Mouse (Mus musculus) E14TG2a.4 (cell line): ENCODE measurements at regions not wholly inside any gene's neighbourhood (a gene's known extent, or its start where the extent isn't known, plus 50 kb on each side); places are given as distances from the start of the nearest gene placed in this dataset.

Experiments
- CTCF ChIP-seq: conservative IDR thresholded peaks from 2 replicates; pipeline ENCODE4 v1.5.1; 2014; ENCODE audit warnings: low read length
- NANOG ChIP-seq: IDR thresholded peaks from 2 replicates; pipeline ENCODE4 v1.6.1; 2014; ENCODE audit warnings: borderline replicate concordance, low read length, mixed read lengths
- POU5F1 ChIP-seq: IDR thresholded peaks from 2 replicates; pipeline ENCODE4 v1.6.1; 2014; ENCODE audit warnings: low read length, borderline replicate concordance

DNA sequence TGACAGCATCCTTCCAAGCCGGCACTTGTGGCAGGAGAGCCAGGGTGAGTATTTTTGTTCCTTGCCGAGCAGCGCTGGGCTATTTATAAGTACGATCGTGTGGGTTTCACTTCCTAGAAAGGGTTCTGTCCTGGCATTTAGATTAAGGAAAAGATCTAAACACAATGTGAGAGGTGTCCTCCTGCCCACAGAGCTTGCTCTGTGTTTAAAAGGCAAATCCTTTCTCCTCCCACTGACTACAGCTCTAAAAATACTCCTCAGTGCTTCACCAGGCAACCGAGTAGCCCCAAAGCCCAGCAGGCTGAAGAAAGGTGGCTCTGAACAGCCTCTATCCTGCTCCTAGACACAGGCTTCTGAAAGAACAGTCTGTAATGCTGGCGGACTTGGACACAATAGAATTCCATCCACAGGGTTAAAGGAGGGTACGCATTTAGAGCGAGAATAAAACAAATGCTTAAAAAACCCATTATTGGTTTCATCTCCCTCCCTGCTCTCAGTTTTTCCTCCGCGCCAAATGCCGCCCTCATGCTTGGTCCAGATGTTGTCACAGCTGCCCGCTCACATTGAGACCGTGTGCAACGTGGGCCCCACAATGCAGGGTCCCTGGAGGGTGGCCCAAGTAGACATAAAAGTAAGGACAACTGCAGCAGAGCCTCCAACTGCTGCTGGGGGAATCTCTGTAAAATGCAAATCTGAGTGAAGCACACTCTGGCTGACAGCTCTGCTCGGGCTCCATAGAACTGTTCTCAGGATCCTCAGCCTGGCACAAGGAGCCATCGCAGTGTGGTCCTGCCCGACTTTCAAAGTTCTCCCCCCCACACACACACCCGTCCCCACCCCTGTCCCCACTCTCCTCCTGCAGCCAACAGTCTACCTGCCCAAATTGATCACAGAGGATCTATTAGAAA, 397.8 kb upstream of the Mgmt start:
- TF ChIP-seq POU5F1 (no peak), CTCF (no peak), NANOG (no peak)
